Mouse (Mus musculus) cerebellum, adult 2 months (tissue): ENCODE data around the gene Cd79b. TPM values are rescaled to one million over a fixed set of nuclear protein-coding genes. Genes with fewer than 3 reads are reported as not detected.

Experiments
- DNase-seq, 2 experiments: peaks; one replicate each; pipeline ENCODE4 v3.0.0; 2021
- H3K27ac ChIP-seq: fragments of 200-500 bp; 2 replicates; pipeline ENCODE4 v1.5.1; 2012; ENCODE audit warnings: low read length, control low read depth, inconsistent platforms; ENCODE audit not compliant: insufficient read depth
- H3K27me3 ChIP-seq: fragments of 200-500 bp; 2 replicates; pipeline ENCODE4 v1.6.1; 2012; ENCODE audit warnings: inconsistent platforms, mild to moderate bottlenecking, low read length, moderate library complexity; ENCODE audit not compliant: control insufficient read depth, insufficient read depth
- H3K4me1 ChIP-seq: fragments of 200-500 bp; 2 replicates; pipeline ENCODE4 v1.6.1; 2011; ENCODE audit warnings: low read length; ENCODE audit not compliant: control insufficient read depth, insufficient read depth
- H3K4me3 ChIP-seq: fragments of 200-500 bp; replicated peaks from 2 replicates; pipeline ENCODE3; 2011; ENCODE audit warnings: mild to moderate bottlenecking, low read depth, low read length, control low read depth; ENCODE audit not compliant: insufficient read depth
- CTCF ChIP-seq: fragments of 200-500 bp; IDR thresholded peaks from 2 replicates; pipeline ENCODE4 v1.5.1; 2011; ENCODE audit warnings: low read depth, mild to moderate bottlenecking, control low read depth, low read length, moderate library complexity, borderline replicate concordance; ENCODE audit not compliant: insufficient read depth
- POLR2A ChIP-seq: fragments of 200-500 bp; IDR thresholded peaks from 2 replicates; pipeline ENCODE4 v1.6.1; 2011; ENCODE audit warnings: low read length, control low read depth, borderline replicate concordance; ENCODE audit not compliant: insufficient read depth
- WGBS: fragments of 180-500 bp; shearing (Covaris S2); methylation state at CpG from one replicate; pipeline ENCODE4 v1.1.7; 2018; 5-methylcytosine and 5-hydroxymethylcytosine counted together
- polyA plus RNA-seq: library from polyadenylated mRNA; depleted of rRNA; stranded (reverse); fragments of >200 nt; gene quantifications from 2 replicates; pipeline ENCODE4 v1.2.3, GENCODE M21; 2012

The Cd79b gene
- polyA plus RNA-seq, 1 experiment: 0.70 TPM

- DNase-seq: peak; percentile 64 to 77
- WGBS: 3% methylated on average over 5 of the region's 5 CpGs
- Histone ChIP-seq H3K4me3 (peak overlapping the region; percentile 72), H3K27me3 (no peaks in the 10 kb centered on the region), H3K27ac (peak overlapping the region; percentile 81), H3K4me1 (peaks cover 19% of the 10 kb centered on the region; the same call in 1 of the 2 replicates)
- TF ChIP-seq CTCF (peak; percentile 41; the same call in 1 of the 2 replicates), POLR2A (no peak; the same call in 1 of the 2 replicates)
These were observed 43.3 kb downstream of the Cd79b start for GRCm38 (mm10) chr11:106271131-106271793.

GRCm38 (mm10) chr11:106269060-106269431 lies 45.5 kb downstream of the Cd79b start:
- peak; percentile 70 to 75 for DNase-seq
- Histone ChIP-seq H3K4me1 (peaks cover 37% of the 10 kb centered on the region), H3K4me3 (peak overlapping the region; percentile 35), H3K27me3 (no peaks in the 10 kb centered on the region), H3K27ac (peak overlapping the region; percentile 86)
- no peak for TF ChIP-seq POLR2A
- 6% methylated on average over 3 of the region's 3 CpGs for WGBS

GRCm38 (mm10) chr11:106268326-106269059 lies 46.1 kb downstream of the Cd79b start:
- 4% methylated on average over 8 of the region's 8 CpGs for WGBS
- DNase-seq: peak; percentile 91 to 96
- Histone ChIP-seq H3K4me3 (peak overlapping the region; percentile 35), H3K27ac (peak overlapping the region; percentile 86), H3K27me3 (no peaks in the 10 kb centered on the region), H3K4me1 (peaks cover 41% of the 10 kb centered on the region)
- no peak for TF ChIP-seq CTCF
- 0 out of 2 replicates have a peak, but pooled peaks have one; percentile 39 for TF ChIP-seq POLR2A

- TF ChIP-seq CTCF (no peak; the same call in 1 of the 2 replicates), POLR2A (no peak)
- Histone ChIP-seq H3K27ac (peak overlapping the region; percentile 86), H3K4me3 (peak overlapping the region; percentile 5), H3K4me1 (peaks cover 44% of the 10 kb centered on the region), H3K27me3 (no peaks in the 10 kb centered on the region)
- DNase-seq: peak; percentile 82 to 89
- 7% methylated on average over 5 of the region's 5 CpGs for WGBS
These were observed 46.7 kb downstream of the Cd79b start for GRCm38 (mm10) chr11:106267871-106268270.

- TF ChIP-seq CTCF (no peak), POLR2A (peak; percentile 23; the same call in 1 of the 2 replicates)
- DNase-seq: peak; percentile 97 to 98
- H3K4me1 ChIP-seq: peaks cover 47% of the 10 kb centered on the region
- no peaks in the 10 kb centered on the region for H3K27me3 ChIP-seq
- H3K27ac ChIP-seq: peak overlapping the region; percentile 86
- H3K4me3 ChIP-seq: peak overlapping the region; percentile 5
- WGBS: 10% methylated on average over 15 of the region's 15 CpGs
These were observed 47.2 kb downstream of the Cd79b start for GRCm38 (mm10) chr11:106267311-106267852.

- peak overlapping the region; percentile 5 for H3K4me3 ChIP-seq
- TF ChIP-seq CTCF (no peak), POLR2A (no peak)
- H3K27me3 ChIP-seq: no peaks in the 10 kb centered on the region
- peaks cover 47% of the 10 kb centered on the region for H3K4me1 ChIP-seq
- WGBS: 74% methylated on average over 10 of the region's 10 CpGs
- peak overlapping the region; percentile 86 for H3K27ac ChIP-seq
- DNase-seq: peak; percentile 29 to 39
These were observed 48.1 kb downstream of the Cd79b start for GRCm38 (mm10) chr11:106266431-106266830.

GRCm38 (mm10) chr11:106265570-106265969 lies 49.0 kb downstream of the Cd79b start:
- Histone ChIP-seq H3K27me3 (no peaks in the 10 kb centered on the region), H3K27ac (peak overlapping the region; percentile 73), H3K4me1 (peaks cover 47% of the 10 kb centered on the region), H3K4me3 (no peak overlapping the region)
- TF ChIP-seq POLR2A (peak; percentile 15; the same call in 1 of the 2 replicates), CTCF (no peak)
- peak; percentile 43 to 57 for DNase-seq
- 8% methylated on average over 4 of the region's 4 CpGs for WGBS

- peak in 1 of 2 experiments; percentile 40 for DNase-seq
- WGBS: 34% methylated on average over 15 of the region's 15 CpGs
- TF ChIP-seq POLR2A: no peak
- TF ChIP-seq CTCF: no peak
- Histone ChIP-seq H3K4me1 (peaks cover 44% of the 10 kb centered on the region), H3K27ac (peak overlapping the region; percentile 22), H3K27me3 (no peaks in the 10 kb centered on the region), H3K4me3 (no peak overlapping the region)
These were observed 49.6 kb downstream of the Cd79b start for GRCm38 (mm10) chr11:106264988-106265387.
